Mouse (Mus musculus): ENCODE data around the gene Hoxb5. TPM values are rescaled to one million over a fixed set of nuclear protein-coding genes. Genes with fewer than 3 reads are reported as not detected.

The Hoxb5 gene
- polyA plus RNA-seq, 1 experiment from 2014 or later = not detected

- Histone ChIP-seq H3K27ac (no peak overlapping the region), H3K4me2 (no peak overlapping the region), H3K27me3 (peaks cover 99% of the 10 kb centered on the region), H3K36me3 (ENCODE audit: poor library complexity, severe bottlenecking) (no peaks in the 10 kb centered on the region), H3K9ac (no peak overlapping the region), H3K4me1 (peaks cover 4% of the 10 kb centered on the region; the same call in 1 of the 2 replicates), H3K9me3 (replicated peaks) (no peaks in the 10 kb centered on the region), H3K4me3 (no peak overlapping the region)
- no peak for ATAC-seq
- 5% methylated on average over 4 of the region's 4 CpGs for WGBS
Measured at GRCm38 (mm10) chr11:96275896-96276295, 27.2 kb upstream of the Hoxb5 start.

- H3K27me3 ChIP-seq = peaks cover 99% of the 10 kb centered on the region
- H3K4me1 ChIP-seq = peaks cover 2% of the 10 kb centered on the region; the same call in 1 of the 2 replicates
- H3K9me3 ChIP-seq (replicated peaks) = no peaks in the 10 kb centered on the region
- no peak for ATAC-seq
- H3K4me2 ChIP-seq = no peak overlapping the region
- no peak overlapping the region for H3K27ac ChIP-seq
- H3K36me3 ChIP-seq (ENCODE audit: poor library complexity, severe bottlenecking) = no peaks in the 10 kb centered on the region
- no peak overlapping the region for H3K4me3 ChIP-seq
- H3K9ac ChIP-seq = no peak overlapping the region
- WGBS = 2% methylated on average over 35 of the region's 35 CpGs
Measured at GRCm38 (mm10) chr11:96277151-96278044, 25.7 kb upstream of the Hoxb5 start.

- Histone ChIP-seq H3K9me3 (replicated peaks) (no peaks in the 10 kb centered on the region), H3K27ac (no peak overlapping the region), H3K27me3 (peaks cover 99% of the 10 kb centered on the region), H3K36me3 (ENCODE audit: poor library complexity, severe bottlenecking) (no peaks in the 10 kb centered on the region), H3K4me3 (no peak overlapping the region), H3K4me1 (no peaks in the 10 kb centered on the region), H3K4me2 (no peak overlapping the region), H3K9ac (no peak overlapping the region)
- ATAC-seq = no peak
- WGBS = 22% methylated on average over 14 of the region's 14 CpGs
Measured at GRCm38 (mm10) chr11:96278324-96278723, 24.8 kb upstream of the Hoxb5 start.

- Histone ChIP-seq H3K4me3 (no peak overlapping the region), H3K27me3 (peaks cover 99% of the 10 kb centered on the region), H3K4me2 (no peak overlapping the region), H3K36me3 (ENCODE audit: poor library complexity, severe bottlenecking) (no peaks in the 10 kb centered on the region), H3K27ac (no peak overlapping the region), H3K9ac (no peak overlapping the region), H3K9me3 (replicated peaks) (no peaks in the 10 kb centered on the region), H3K4me1 (no peaks in the 10 kb centered on the region)
- 0 out of 2 replicates have a peak, but pooled peaks have one; percentile 50 for ATAC-seq
- under 1% methylated on average over 9 of the region's 9 CpGs for WGBS
Measured at GRCm38 (mm10) chr11:96278773-96279172, 24.4 kb upstream of the Hoxb5 start.

- no peak overlapping the region for H3K9ac ChIP-seq
- no peaks in the 10 kb centered on the region for H3K9me3 ChIP-seq (replicated peaks)
- H3K27ac ChIP-seq = no peak overlapping the region
- 2% methylated on average over 31 of the region's 31 CpGs for WGBS
- ATAC-seq = no peak
- H3K27me3 ChIP-seq = peaks cover 99% of the 10 kb centered on the region
- no peak overlapping the region for H3K4me3 ChIP-seq
- no peaks in the 10 kb centered on the region for H3K36me3 ChIP-seq (ENCODE audit: poor library complexity, severe bottlenecking)
- H3K4me1 ChIP-seq = peaks cover 5% of the 10 kb centered on the region; the same call in 1 of the 2 replicates
- no peak overlapping the region for H3K4me2 ChIP-seq
Measured at GRCm38 (mm10) chr11:96279421-96280233, 23.5 kb upstream of the Hoxb5 start.

- ATAC-seq = no peak
- no peak overlapping the region for H3K4me3 ChIP-seq
- no peak overlapping the region for H3K9ac ChIP-seq
- H3K9me3 ChIP-seq (replicated peaks) = no peaks in the 10 kb centered on the region
- no peaks in the 10 kb centered on the region for H3K36me3 ChIP-seq (ENCODE audit: poor library complexity, severe bottlenecking)
- no peak overlapping the region for H3K4me2 ChIP-seq
- peaks cover 5% of the 10 kb centered on the region; the same call in 1 of the 2 replicates for H3K4me1 ChIP-seq
- peaks cover 99% of the 10 kb centered on the region for H3K27me3 ChIP-seq
- 6% methylated on average over 8 of the region's 8 CpGs for WGBS
- H3K27ac ChIP-seq = no peak overlapping the region
Measured at GRCm38 (mm10) chr11:96280399-96281378, 22.4 kb upstream of the Hoxb5 start.

- Histone ChIP-seq H3K4me3 (no peak overlapping the region), H3K4me2 (no peak overlapping the region), H3K27me3 (peaks cover 99% of the 10 kb centered on the region), H3K9ac (no peak overlapping the region), H3K36me3 (ENCODE audit: poor library complexity, severe bottlenecking) (no peaks in the 10 kb centered on the region), H3K4me1 (peaks cover 6% of the 10 kb centered on the region; the same call in 1 of the 2 replicates), H3K27ac (no peak overlapping the region), H3K9me3 (replicated peaks) (no peaks in the 10 kb centered on the region)
- ATAC-seq = no peak
- 5% methylated on average over 18 of the region's 18 CpGs for WGBS
Measured at GRCm38 (mm10) chr11:96281396-96281795, 21.7 kb upstream of the Hoxb5 start.

GRCm38 (mm10) chr11:96281855-96282570 lies 21.1 kb upstream of the Hoxb5 start, which contains the start of gene Hoxb8:
Gene Hoxb8 (plus strand): TSS chr11:96281905.
- Histone ChIP-seq H3K4me2 (no peak within 1 kb of the TSS), H3K4me3 (no peak within 1 kb of the TSS), H3K27ac (no peak within 1 kb of the TSS), H3K36me3 (ENCODE audit: poor library complexity, severe bottlenecking) (no peaks in the 10 kb centered on the region), H3K9ac (no peak within 1 kb of the TSS), H3K4me1 (peaks cover 12% of the 10 kb centered on the region), H3K9me3 (replicated peaks) (no peaks in the 10 kb centered on the region), H3K27me3 (peaks cover 99% of the 10 kb centered on the region)
- no peak for ATAC-seq
- under 1% methylated on average over 27 of the region's 27 CpGs for WGBS

- H3K9ac ChIP-seq = no peak overlapping the region
- peaks cover 99% of the 10 kb centered on the region for H3K27me3 ChIP-seq
- H3K4me2 ChIP-seq = no peak overlapping the region
- ATAC-seq = no peak
- no peaks in the 10 kb centered on the region for H3K36me3 ChIP-seq (ENCODE audit: poor library complexity, severe bottlenecking)
- peaks cover 14% of the 10 kb centered on the region for H3K4me1 ChIP-seq
- H3K27ac ChIP-seq = no peak overlapping the region
- under 1% methylated on average over 48 of the region's 49 CpGs for WGBS
- H3K9me3 ChIP-seq (replicated peaks) = no peaks in the 10 kb centered on the region
- no peak overlapping the region for H3K4me3 ChIP-seq
Measured at GRCm38 (mm10) chr11:96282795-96283430, 20.2 kb upstream of the Hoxb5 start.

GRCm38 (mm10) chr11:96284041-96284749 lies 18.9 kb upstream of the Hoxb5 start:
- Histone ChIP-seq H3K27me3 (peaks cover 99% of the 10 kb centered on the region), H3K9me3 (replicated peaks) (no peaks in the 10 kb centered on the region), H3K4me3 (peak overlapping the region; percentile 23), H3K4me2 (peak overlapping the region; percentile 48), H3K27ac (no peak overlapping the region), H3K36me3 (ENCODE audit: poor library complexity, severe bottlenecking) (no peaks in the 10 kb centered on the region), H3K9ac (0 out of 2 replicates have a peak overlapping the region, but pooled peaks have one; percentile 16), H3K4me1 (peaks cover 14% of the 10 kb centered on the region)
- ATAC-seq = 0 out of 2 replicates have a peak, but pooled peaks have one; percentile 41
- 1% methylated on average over 49 of the region's 49 CpGs for WGBS

All from forebrain, embryonic 13.5 days (tissue).